Mouse (Mus musculus): ENCODE results near the gene Clk4. TPM values are rescaled to one million over a fixed set of nuclear protein-coding genes. Genes with fewer than 3 reads are reported as not detected.

The Clk4 gene
- total and polyA plus RNA-seq, 2 experiments from 2014 or later = 79.8 to 103 TPM

DNA sequence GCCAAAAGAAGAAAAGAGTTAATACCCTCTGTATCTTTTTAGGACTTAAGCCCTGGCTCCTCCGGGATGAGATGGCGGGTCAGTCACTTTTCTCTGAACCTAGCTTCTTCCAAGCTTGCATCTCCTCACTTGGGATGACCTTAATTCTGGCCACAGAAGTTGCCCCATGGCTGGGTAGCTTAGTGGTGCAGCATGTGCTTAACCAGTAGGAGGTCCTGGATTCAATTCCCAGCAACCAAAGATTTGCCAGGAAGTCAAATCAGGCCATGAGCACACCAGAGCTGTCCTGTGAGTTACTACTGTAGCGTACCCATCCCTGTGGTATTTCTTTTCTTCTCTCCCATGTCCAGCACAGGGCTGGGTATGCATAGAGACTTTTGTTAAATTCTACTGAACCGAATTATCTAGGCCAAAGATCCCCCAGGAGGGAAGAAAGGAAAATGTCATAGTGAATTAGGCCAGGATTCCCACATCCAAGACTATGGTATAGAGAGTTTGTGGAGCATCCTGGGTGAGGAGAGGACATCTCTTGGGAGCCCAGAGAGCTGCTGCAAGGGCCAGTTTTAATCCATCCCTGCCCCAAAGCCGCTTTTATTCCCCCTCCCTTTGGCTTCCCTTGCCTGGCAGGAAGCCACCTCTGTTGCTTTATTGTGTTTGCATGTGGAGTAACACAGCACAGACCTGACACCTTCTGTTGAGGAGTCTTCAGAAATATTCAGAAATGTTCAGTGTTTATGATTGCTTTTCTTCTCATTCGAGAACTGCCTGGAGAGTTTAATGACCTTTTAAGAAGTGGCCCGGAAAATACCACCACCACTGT is 54.7 kb downstream of the Clk4 start:
- DNase-seq (ENCODE audit: low spot score) (peak; percentile 4), ATAC-seq (ENCODE audit: low FRiP score) (no peak)
- H3K36me3 ChIP-seq (ENCODE audit: insufficient read depth, low read length) = no peaks in the 10 kb centered on the region
- WGBS = 65% methylated on average over 7 of the region's 7 CpGs
- TF ChIP-seq CTCF (IDR thresholded peaks at IDR 0.05) = no peak
- H3K4me3 ChIP-seq (ENCODE audit: low read depth, low read length) = no peak overlapping the region
- no peak overlapping the region for H3K27ac ChIP-seq (ENCODE audit: low read depth, low read length)
- H3K9ac ChIP-seq (replicated peaks; ENCODE audit: low read length, poor library complexity, severe bottlenecking) = no peak overlapping the region
- H3K9me3 ChIP-seq (ENCODE audit: low read length) = no peaks in the 10 kb centered on the region
- H3K4me1 ChIP-seq (ENCODE audit: insufficient read depth, low read length) = peaks cover 6% of the 10 kb centered on the region; the same call in 1 of the 2 replicates
- no peaks in the 10 kb centered on the region for H3K27me3 ChIP-seq (ENCODE audit: insufficient read depth, low read length)
- H3K4me2 ChIP-seq (ENCODE audit: low read depth, low read length, poor library complexity, severe bottlenecking) = no peak overlapping the region

DNA sequence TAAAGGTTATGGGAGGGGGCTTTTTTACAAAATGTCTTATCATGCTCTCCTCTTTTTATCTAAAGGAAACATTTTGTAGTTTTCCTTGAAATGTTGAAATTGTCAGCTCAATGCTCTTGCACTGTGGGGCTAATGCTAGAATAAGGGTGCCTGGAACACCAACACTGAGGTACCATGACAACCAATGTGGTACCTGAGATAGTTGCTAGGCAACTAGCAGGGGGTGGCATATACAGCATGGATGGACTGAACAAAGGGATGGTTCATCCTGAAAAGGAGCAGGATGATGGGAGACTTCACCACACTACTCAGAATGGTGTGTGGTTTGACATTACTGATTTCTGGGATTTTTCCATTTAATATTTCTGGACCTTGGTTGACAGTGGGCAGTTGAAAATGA is 59.1 kb downstream of the Clk4 start:
- ATAC-seq (ENCODE audit: low FRiP score) = 0 out of 2 replicates have a peak, but pooled peaks have one; percentile 41
- TF ChIP-seq CTCF (IDR thresholded peaks at IDR 0.05) = no peak

DNA sequence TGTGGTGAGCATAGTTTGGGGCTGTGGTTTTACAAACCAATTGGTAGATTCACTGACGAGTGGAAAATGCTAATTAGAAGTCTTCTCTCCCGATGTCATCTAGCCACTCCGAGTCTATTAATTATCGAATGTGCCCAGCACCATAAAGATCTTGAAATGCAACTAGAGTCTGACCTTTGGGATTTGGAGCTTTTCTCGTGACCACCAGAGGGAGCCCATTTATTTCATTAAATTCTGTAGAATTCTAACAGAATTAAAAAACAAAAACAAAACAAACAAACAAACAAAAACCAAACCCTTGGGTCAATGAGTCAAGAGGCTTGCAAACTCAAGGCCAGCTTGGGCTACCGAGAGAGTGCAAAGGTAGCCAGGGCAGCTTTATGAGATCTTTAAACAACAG is 65.4 kb downstream of the Clk4 start:
- Histone ChIP-seq H3K27me3 (ENCODE audit: insufficient read depth, low read length) (no peaks in the 10 kb centered on the region), H3K36me3 (ENCODE audit: insufficient read depth, low read length) (no peaks in the 10 kb centered on the region), H3K4me3 (ENCODE audit: low read depth, low read length) (no peak overlapping the region), H3K9ac (replicated peaks; ENCODE audit: low read length, poor library complexity, severe bottlenecking) (no peak overlapping the region), H3K9me3 (ENCODE audit: low read length) (no peaks in the 10 kb centered on the region), H3K4me1 (ENCODE audit: insufficient read depth, low read length) (no peaks in the 10 kb centered on the region), H3K4me2 (ENCODE audit: low read depth, low read length, poor library complexity, severe bottlenecking) (no peak overlapping the region), H3K27ac (ENCODE audit: low read depth, low read length) (no peak overlapping the region)
- peak; percentile 68 for TF ChIP-seq CTCF (IDR thresholded peaks at IDR 0.05)
- no peak for ATAC-seq (ENCODE audit: low FRiP score)
- peak; percentile 58 for DNase-seq (ENCODE audit: low spot score)
- 72% methylated on average over 6 of the region's 6 CpGs for WGBS

More for the DNA sequence above, 59.1 kb downstream of the Clk4 start:
- peaks cover 6% of the 10 kb centered on the region; the same call in 1 of the 2 replicates for H3K4me1 ChIP-seq (ENCODE audit: insufficient read depth, low read length)
- H3K27ac ChIP-seq (ENCODE audit: low read depth, low read length) = no peak overlapping the region
- no peaks in the 10 kb centered on the region for H3K9me3 ChIP-seq (ENCODE audit: low read length)
- peak; percentile 29 for DNase-seq (ENCODE audit: low spot score)
- H3K27me3 ChIP-seq (ENCODE audit: insufficient read depth, low read length) = no peaks in the 10 kb centered on the region
- no peak overlapping the region for H3K9ac ChIP-seq (replicated peaks; ENCODE audit: low read length, poor library complexity, severe bottlenecking)
- H3K36me3 ChIP-seq (ENCODE audit: insufficient read depth, low read length) = no peaks in the 10 kb centered on the region
- no peak overlapping the region for H3K4me3 ChIP-seq (ENCODE audit: low read depth, low read length)
- no peak overlapping the region for H3K4me2 ChIP-seq (ENCODE audit: low read depth, low read length, poor library complexity, severe bottlenecking)

DNA sequence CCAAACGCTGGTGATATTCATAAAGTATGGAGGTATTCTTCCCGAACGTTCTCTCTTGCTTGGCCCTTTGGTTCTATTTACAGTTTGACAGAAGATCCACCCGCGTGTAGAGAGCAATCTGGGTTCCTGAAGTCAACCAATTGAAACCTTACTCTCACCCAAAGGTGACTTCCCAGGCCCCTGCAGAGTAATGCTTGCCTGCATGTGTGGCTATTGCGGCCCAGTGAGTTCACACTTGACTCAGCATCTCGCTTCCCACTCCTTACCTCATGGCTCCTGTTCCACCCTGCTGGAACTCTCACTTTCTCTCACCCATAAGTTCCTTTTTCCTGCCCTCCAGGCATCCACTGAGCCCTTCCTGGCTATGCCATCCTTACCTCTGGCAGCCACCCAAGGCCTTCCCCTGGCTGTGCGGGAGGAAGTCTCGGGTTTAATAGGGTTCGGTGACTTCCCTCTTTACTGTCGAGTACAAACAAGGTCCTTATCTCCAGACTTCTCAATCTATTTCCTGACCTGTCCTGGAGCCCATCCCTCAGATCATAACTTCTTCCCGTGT is 66.9 kb downstream of the Clk4 start:
- TF ChIP-seq CTCF (IDR thresholded peaks at IDR 0.05) = no peak
- Histone ChIP-seq H3K4me3 (ENCODE audit: low read depth, low read length) (no peak overlapping the region), H3K27me3 (ENCODE audit: insufficient read depth, low read length) (no peaks in the 10 kb centered on the region), H3K36me3 (ENCODE audit: insufficient read depth, low read length) (no peaks in the 10 kb centered on the region), H3K9me3 (ENCODE audit: low read length) (no peaks in the 10 kb centered on the region), H3K27ac (ENCODE audit: low read depth, low read length) (no peak overlapping the region), H3K4me2 (ENCODE audit: low read depth, low read length, poor library complexity, severe bottlenecking) (no peak overlapping the region), H3K4me1 (ENCODE audit: insufficient read depth, low read length) (no peaks in the 10 kb centered on the region), H3K9ac (replicated peaks; ENCODE audit: low read length, poor library complexity, severe bottlenecking) (no peak overlapping the region)
- WGBS = 86% methylated on average over 12 of the region's 12 CpGs
- no peak for DNase-seq (ENCODE audit: low spot score)
- no peak for ATAC-seq (ENCODE audit: low FRiP score)

DNA sequence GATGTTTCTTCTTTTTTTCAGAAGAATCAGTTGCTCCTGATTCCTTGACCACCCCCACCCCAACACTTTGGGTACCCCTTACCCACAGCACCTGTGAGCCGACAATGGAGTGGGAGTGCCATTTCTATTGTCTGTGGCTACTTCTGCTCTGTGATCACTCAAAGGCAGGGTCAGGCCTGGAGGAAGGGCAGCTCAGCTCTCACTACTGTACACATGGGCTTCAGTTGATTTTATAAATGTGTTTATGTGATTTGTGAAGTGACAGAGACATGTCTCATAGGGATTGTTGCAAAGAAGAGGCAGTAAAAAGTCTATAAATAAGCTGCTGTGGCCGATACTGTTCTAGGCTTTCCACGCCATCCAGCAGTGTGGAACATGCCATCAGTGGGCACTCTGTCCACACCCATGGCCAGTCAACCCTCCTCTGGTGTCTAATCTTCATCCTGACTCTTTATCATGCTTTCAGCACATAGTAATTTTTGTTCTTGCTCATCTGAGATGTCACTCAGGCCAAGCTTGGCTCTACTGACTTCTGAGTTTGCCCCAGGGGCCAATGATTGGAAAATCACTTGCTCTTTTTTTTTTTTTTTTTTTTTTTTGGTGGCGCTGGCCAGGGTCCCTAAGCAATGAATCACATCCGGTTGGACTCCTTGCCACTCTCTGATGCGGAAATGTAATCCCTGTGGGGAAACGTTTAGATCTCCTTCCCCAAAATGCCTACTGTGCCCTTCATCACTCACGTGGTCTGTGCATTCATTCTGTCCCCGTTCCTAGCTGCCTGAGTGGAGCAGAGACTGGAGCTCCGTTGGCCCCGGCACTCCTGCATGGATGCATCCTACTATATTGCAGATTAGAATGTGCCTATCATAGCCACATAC is 68.5 kb downstream of the Clk4 start:
- no peaks in the 10 kb centered on the region for H3K9me3 ChIP-seq (ENCODE audit: low read length)
- no peak overlapping the region for H3K27ac ChIP-seq (ENCODE audit: low read depth, low read length)
- H3K36me3 ChIP-seq (ENCODE audit: insufficient read depth, low read length) = no peaks in the 10 kb centered on the region
- no peak for TF ChIP-seq CTCF (IDR thresholded peaks at IDR 0.05)
- 79% methylated on average over 11 of the region's 11 CpGs for WGBS
- no peak overlapping the region for H3K9ac ChIP-seq (replicated peaks; ENCODE audit: low read length, poor library complexity, severe bottlenecking)
- ATAC-seq (ENCODE audit: low FRiP score) = no peak
- DNase-seq (ENCODE audit: low spot score) = no peak
- no peaks in the 10 kb centered on the region for H3K27me3 ChIP-seq (ENCODE audit: insufficient read depth, low read length)
- H3K4me3 ChIP-seq (ENCODE audit: low read depth, low read length) = no peak overlapping the region
- no peak overlapping the region for H3K4me2 ChIP-seq (ENCODE audit: low read depth, low read length, poor library complexity, severe bottlenecking)
- no peaks in the 10 kb centered on the region for H3K4me1 ChIP-seq (ENCODE audit: insufficient read depth, low read length)

Other genes with a start within 250 kb of the Clk4 start
- gene Olfr54, start 247.5 kb upstream of the Clk4 start, total RNA-seq (2014; rRNA removed) = not detected in 2 replicates
- gene Olfr54, start 247.5 kb upstream of the Clk4 start, polyA plus RNA-seq (2015; fragmentation: Nextera tagmentation; extraction: Ambion mirVana) = not detected in 2 replicates
- gene Olfr1375, start 213.6 kb upstream of the Clk4 start, total RNA-seq (2014; rRNA removed) = not detected in 2 replicates
- not detected in 2 replicates for gene Olfr1375, start 213.6 kb upstream of the Clk4 start, polyA plus RNA-seq (2015; fragmentation: Nextera tagmentation; extraction: Ambion mirVana)
- gene Zfp354a, start 202.5 kb upstream of the Clk4 start, total RNA-seq (2014; rRNA removed) = 8.3 and 9.3 TPM in 2 replicates
- 9.9 and 12.5 TPM in 2 replicates for gene Zfp354a, start 202.5 kb upstream of the Clk4 start, polyA plus RNA-seq (2015; fragmentation: Nextera tagmentation; extraction: Ambion mirVana)
- gene Gm12569, start 41.3 kb upstream of the Clk4 start, total RNA-seq (2014; rRNA removed) = not detected in 2 replicates
- gene Gm12569, start 41.3 kb upstream of the Clk4 start, polyA plus RNA-seq (2015; fragmentation: Nextera tagmentation; extraction: Ambion mirVana) = not detected in 2 replicates
- gene BC049762, start 1.3 kb downstream of the Clk4 start, total RNA-seq (2014; rRNA removed) = 0.38 and 0.80 TPM in 2 replicates
- gene BC049762, start 1.3 kb downstream of the Clk4 start, polyA plus RNA-seq (2015; fragmentation: Nextera tagmentation; extraction: Ambion mirVana) = 0.39 and 0.49 TPM in 2 replicates
- 10.7 and 13.5 TPM in 2 replicates for gene Col23a1, start 28.2 kb downstream of the Clk4 start, total RNA-seq (2014; rRNA removed)
- 4.2 and 4.5 TPM in 2 replicates for gene Col23a1, start 28.2 kb downstream of the Clk4 start, polyA plus RNA-seq (2015; fragmentation: Nextera tagmentation; extraction: Ambion mirVana)